Mouse (Mus musculus): ENCODE measurements around the gene Gm10318.

Gm10318 gene

DNA sequence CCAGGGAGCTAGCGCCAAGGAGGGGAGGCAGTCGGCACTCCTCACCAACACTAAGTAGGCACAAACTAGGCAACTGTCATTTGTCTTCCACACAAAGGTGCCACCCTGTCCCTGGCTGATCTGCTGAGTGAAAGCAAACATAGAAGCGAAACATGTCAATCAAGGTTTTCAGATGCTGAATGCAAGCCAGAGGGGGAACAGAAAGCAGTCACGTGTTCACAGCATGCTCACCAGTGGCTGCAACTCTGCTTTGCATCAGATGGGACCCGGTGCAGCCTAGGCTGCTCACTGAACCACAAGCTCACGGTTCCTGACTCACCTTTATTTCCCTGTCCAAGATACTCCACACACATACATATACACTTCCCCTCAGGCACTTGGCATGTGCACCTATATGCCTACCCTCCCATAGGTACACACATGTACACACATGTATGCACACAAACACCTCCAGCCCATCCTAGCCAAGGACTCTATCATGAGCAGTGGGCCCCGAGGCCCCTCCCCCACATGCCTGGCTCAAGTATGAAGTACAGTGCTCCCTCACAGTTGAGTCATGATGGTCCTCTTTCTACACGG is 38.4 kb downstream of the Gm10318 start:
- in situ Hi-C loops (cut with MseI, MboI) = no loop called here

DNA sequence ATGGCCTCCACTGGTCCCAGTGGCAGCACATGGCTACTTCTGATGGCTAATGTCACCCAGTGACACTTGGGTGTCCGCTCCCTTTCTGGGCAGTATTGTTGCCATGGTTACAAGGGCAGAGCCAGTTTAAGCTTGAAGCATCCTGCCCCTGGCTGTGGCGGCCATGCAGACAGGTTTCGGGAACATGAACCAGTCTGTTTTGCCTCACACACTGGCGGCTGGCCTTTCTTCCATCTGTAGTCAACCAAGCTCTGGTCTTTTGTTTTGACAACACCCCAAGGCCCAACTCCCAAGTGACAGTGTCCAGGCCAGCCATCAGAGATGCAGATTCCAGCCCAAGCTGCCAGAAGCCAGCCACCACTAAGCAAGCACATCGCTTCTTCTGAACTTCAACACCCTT is 42.9 kb downstream of the Gm10318 start:
- in situ Hi-C loops (cut with MseI, MboI) = no loop called here

DNA sequence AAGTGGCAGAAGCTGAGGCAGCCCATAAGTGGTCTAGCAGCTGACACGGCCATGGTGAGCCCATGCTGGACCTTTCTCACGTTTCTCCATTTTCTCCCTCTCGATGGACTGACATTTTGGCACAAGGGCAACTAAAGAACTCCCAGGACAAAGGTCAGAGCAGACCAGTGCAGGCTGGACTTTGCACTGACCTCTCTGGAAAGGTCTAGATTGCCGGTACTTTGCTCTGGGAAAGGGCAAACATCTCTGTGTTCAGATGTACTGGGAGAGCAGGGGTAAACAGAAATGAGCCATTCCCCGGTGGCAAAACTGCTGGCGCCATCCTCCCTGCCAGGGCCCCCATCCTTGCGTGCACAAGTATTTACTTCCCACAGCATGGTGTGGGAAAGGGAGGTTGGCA is 47.5 kb downstream of the Gm10318 start:
- in situ Hi-C loops (cut with MseI, MboI) = no loop called here

DNA sequence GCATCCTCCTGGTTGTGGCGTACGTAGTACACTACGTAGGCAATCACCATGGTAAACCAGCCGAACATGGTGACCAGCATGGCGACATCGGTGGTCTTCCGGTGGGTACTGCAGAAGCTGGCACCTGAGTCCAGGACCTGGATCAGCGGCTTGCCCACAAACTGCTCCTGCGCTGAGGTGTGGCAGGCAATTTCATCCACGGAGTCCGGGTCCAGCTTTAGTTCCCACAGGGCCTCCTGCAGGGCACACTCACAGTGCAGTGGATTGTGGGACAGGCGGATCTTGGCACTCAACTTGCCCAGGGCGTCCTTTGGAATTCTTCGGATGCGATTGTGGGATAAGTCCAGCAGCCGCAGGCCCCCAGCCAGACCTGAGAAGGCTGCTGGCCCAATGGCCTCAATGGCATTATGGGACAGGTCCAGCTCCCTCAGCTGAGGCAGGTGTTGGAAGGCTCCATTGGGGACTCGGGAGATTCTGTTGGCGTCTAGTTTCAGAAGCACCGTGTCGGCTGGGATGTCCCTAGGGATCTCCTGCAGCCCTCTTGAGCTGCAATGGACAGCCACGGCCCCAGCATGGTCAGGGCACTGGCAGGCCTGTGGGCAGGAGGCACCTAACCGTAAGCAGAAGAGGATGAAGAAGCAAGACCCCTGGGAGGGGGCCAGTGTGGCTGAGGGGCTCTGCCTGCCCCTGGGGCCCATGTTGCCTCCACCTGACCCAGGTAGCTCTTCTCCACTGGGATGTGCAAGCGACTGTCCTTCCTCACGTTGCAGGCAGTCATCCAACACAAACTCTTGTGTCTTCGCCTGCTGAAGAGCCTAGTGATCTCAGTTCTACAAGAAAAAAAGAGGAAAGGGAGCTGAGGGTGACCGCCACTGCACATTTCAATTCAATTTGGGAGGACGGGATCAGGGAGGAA is 48.5 kb downstream of the Gm10318 start:
- in situ Hi-C loops (cut with MseI, MboI) = no loop called here

DNA sequence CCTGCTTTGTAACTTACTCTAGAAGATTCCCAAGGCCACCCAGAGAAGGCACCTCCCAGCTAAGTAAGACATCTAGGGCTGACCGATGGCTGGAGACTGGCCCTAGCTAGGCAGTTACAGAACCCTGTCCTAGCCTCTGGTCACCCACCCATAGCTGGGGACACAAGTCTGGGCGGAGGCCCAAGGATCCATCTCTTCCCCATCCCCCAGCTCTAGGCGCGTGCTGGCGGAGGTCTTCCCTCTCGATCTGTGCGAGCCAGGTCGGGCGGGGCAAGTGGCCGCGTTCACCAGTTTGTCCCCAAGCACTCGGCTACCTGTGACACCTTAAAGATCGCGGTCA is 49.2 kb downstream of the Gm10318 start:
- in situ Hi-C loops (cut with MseI, MboI) = no loop called here

- in situ Hi-C loops (cut with MseI, MboI) = no loop called here
Measured at GRCm38 (mm10) chr10:77902211-77902893, 49.7 kb downstream of the Gm10318 start, which contains the start of gene Lrrc3. Lrrc3 (minus strand) TSS chr10:77902536.

GRCm38 (mm10) chr10:77902894-77903715 is 50.4 kb downstream of the Gm10318 start:
- in situ Hi-C loops (cut with MseI, MboI) = no loop called here
